Mouse (Mus musculus): Measurements from ENCODE around the gene Ube2ql1.

Ube2ql1 gene

DNA sequence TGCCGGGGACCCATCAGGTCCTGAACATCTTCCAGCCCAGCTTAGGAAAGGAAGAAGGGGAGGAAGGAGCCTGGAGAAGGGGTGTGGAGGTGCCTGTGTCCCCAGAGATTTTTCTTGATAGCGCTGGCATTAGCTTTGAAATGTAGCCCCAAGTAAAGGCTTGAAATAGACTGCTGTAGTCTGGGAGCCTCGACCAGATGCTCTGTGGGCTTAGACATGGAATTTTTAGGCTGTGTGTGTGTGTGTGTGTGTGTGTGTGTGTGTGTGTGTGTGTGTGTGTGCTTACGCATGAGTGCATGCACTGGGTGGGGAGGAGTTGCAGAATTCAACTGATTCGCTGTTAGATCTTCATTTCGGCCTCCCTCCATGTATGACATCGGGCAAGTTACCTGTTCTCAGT, 31.5 kb downstream of the Ube2ql1 start:
- no peak for DNase-seq (ENCODE audit: low read depth)

GRCm38 (mm10) chr13:69707496-69707895, 32.2 kb downstream of the Ube2ql1 start:
- no peak for DNase-seq (ENCODE audit: low read depth)

DNA sequence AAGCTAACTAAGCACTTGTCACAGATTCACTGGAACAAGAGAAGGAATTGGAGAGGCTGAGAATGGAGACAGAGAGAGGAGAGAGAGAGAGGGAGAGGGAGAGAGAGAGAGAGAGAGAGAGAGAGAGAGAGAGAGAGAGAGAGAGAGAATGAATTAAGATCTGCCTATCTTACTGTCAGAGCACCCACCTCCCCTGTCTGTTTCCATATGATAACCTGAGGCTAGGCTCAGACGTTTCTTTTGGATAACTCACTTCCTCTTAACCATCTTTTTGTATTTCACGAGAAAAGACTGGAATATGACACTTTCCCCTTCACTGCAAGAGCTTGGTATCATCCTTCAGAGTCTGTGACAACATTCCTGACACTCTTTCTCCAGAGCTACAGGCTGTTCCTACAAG, 32.8 kb downstream of the Ube2ql1 start:
- no peak for DNase-seq (ENCODE audit: low read depth)

GRCm38 (mm10) chr13:69703505-69703904, 36.2 kb downstream of the Ube2ql1 start:
- DNase-seq (ENCODE audit: low read depth): no peak

DNA sequence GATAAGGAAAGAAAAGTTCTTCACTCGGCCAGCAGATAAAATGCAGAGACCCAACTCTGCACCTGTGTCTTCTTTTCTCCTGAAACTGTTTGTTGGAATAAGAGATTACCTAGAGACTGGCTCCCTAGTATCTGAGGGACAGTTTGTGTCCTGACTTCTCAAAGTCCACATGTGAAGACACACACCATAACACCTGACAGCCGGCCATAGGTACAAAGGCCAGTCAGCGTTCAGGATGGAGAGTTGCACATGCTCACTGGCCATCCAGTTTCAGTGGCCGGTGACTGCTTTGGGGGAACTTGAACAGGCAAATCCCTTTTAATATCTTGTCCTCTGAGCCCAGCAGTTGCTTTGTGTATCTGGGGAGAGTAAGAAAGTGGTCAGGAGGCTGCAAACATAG, 38.3 kb downstream of the Ube2ql1 start:
- no peak for DNase-seq (ENCODE audit: low read depth)

- DNase-seq (ENCODE audit: low read depth): no peak
These were observed 38.9 kb downstream of the Ube2ql1 start for GRCm38 (mm10) chr13:69700827-69701226.

DNA sequence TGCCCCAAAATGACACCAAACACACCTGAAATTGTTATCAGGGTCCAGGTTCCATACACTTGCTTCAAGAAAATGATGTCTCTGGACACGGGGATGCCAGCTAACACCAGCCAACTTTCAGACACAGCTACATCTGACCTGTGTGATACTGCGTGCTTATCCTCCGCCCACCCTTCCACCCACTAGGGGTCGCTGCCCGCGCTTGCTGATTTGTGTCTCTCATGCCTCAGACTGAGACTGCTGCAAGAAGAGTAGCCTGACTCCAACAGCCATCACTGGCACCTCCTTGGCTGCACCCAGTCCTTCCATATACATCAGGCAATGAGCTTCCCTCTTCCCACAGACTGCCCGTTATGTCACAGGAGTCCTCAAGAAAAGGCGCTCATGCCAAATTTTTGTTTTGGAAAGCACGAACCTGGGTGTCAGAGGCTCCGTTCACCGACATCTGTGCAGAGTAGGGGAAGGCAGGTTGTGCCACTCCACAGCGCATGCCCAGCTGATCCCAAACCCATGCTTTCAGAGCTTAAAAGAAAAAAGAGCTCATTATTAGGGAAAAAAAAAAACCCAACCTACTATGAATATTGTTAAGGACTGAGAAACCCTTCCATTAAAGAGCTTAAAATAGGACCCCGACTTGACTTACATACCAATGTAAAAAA, 43.2 kb downstream of the Ube2ql1 start:
- DNase-seq (ENCODE audit: low read depth): peak; percentile 70

DNA sequence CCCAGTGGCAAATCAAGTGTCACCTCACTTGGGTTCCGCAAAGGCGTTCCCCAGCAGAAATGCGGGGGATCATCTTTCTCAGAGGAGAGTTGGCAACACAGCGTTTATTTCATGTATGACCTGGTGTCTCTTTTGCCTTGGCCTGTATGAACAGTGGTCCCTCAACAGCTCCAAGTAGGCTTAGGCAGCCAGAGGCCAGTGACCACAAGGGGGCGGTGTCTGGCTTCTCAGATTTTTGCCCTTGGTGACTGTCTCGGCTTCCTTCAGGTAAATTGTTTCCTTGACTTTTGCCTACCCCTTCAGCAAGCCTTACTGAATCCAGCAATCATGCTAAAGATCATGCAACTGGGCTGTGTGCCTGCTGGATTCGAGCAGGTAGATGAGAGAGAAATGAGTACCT, 48.6 kb downstream of the Ube2ql1 start:
- DNase-seq (ENCODE audit: low read depth): peak; percentile 72

DNA sequence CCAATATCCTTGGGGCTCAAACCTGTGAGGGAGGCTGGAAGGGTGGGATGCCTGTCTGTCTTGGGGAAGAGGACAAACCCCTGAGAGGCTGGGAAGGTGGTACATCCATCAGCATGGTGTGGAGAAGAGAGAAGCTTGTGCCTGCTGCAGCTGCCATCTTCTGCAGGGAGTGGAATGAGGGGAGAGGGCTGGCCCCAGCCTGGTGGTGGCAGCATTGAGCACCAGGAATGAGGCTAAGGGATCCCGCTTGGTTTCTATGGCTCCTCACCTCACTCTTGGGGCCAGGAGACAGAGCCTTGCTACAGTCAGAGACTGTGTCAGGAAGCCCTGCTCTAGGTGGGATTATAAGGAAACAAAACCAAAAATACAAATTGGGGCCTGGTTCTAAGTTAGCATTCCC, 52.7 kb downstream of the Ube2ql1 start:
- DNase-seq (ENCODE audit: low read depth): no peak

GRCm38 (mm10) chr13:69685406-69685818, 54.3 kb downstream of the Ube2ql1 start:
- DNase-seq (ENCODE audit: low read depth): no peak

- DNase-seq (ENCODE audit: low read depth): no peak
These were observed 65.6 kb downstream of the Ube2ql1 start for GRCm38 (mm10) chr13:69673921-69674618.

GRCm38 (mm10) chr13:69673197-69673920, 66.3 kb downstream of the Ube2ql1 start:
- DNase-seq (ENCODE audit: low read depth): no peak

GRCm38 (mm10) chr13:69672565-69672964, 67.1 kb downstream of the Ube2ql1 start:
- DNase-seq (ENCODE audit: low read depth): no peak

- no peak for DNase-seq (ENCODE audit: low read depth)
These were observed 67.6 kb downstream of the Ube2ql1 start for GRCm38 (mm10) chr13:69672121-69672520.

DNA sequence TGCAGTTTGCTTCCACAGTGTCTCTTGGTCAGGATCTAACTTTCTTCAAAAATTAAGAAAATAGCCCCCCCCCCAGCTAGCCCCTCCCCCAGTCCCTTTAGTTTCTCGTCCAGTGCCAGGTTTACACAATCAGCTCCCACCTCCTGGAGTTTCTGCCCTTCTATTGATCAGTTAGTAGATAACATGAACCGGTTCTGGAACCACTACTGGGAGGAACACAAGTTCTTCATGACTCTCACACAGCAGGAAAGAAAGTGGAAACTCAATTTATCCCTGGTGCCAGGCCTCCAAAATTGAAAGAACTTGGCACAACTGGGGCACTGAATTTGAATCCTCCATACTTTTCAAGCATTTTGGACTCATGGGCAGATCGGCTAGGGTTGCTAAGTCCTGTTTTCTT, 85.2 kb downstream of the Ube2ql1 start:
- no peak for DNase-seq (ENCODE audit: low read depth)

All from NIH3T3 (cell line).